Mouse (Mus musculus) regulatory T cell (primary cell): ENCODE measurements around the gene Rtn4rl1.
"Not testable (repeated sequence)": the region's sequence is repeated elsewhere in the genome, so short reads cannot be mapped to it uniquely, and the experiment has no call there.

ENCODE experiments used
- in situ Hi-C: fragments of 300-600 bp; cut with MboI, MseI; formaldehyde crosslinking; loops from one replicate; pipeline ENCODE4 v1.15.1; 2025; ENCODE audit warnings: high pct_unique_total_duplicates

The Rtn4rl1 gene

GRCm38 (mm10) chr11:75165441-75166192 lies 28.0 kb upstream of the Rtn4rl1 start:
- in situ Hi-C loops: no loop called here

GRCm38 (mm10) chr11:75166193-75166842 lies 27.3 kb upstream of the Rtn4rl1 start:
- in situ Hi-C loops: no loop called here

- in situ Hi-C loops: no loop called here
Measured at GRCm38 (mm10) chr11:75166861-75167642, 26.5 kb upstream of the Rtn4rl1 start.

- in situ Hi-C loops: no loop called here
Measured at GRCm38 (mm10) chr11:75167643-75168589, 25.7 kb upstream of the Rtn4rl1 start.

- in situ Hi-C loops: no loop called here
Measured at GRCm38 (mm10) chr11:75168590-75169361, 24.8 kb upstream of the Rtn4rl1 start.

GRCm38 (mm10) chr11:75169405-75170080 lies 24.0 kb upstream of the Rtn4rl1 start, which contains the start of gene Hic1:
Gene Hic1 (minus strand): TSS chr11:75169519.
- in situ Hi-C loops: no loop called here

- in situ Hi-C loops: no loop called here
Measured at GRCm38 (mm10) chr11:75170136-75170751, 23.3 kb upstream of the Rtn4rl1 start.

- in situ Hi-C loops: no loop called here
Measured at GRCm38 (mm10) chr11:75171186-75171865, 22.3 kb upstream of the Rtn4rl1 start.

GRCm38 (mm10) chr11:75172151-75173094 lies 21.2 kb upstream of the Rtn4rl1 start:
- in situ Hi-C loops: no loop called here

GRCm38 (mm10) chr11:75173095-75173798 lies 20.3 kb upstream of the Rtn4rl1 start:
- in situ Hi-C loops: no loop called here

GRCm38 (mm10) chr11:75173799-75174165 lies 19.8 kb upstream of the Rtn4rl1 start:
- in situ Hi-C loops: no loop called here

- in situ Hi-C loops: not testable (repeated sequence)
Measured at GRCm38 (mm10) chr11:75174574-75174973, 19.0 kb upstream of the Rtn4rl1 start.

GRCm38 (mm10) chr11:75178011-75178410 lies 15.6 kb upstream of the Rtn4rl1 start:
- in situ Hi-C loops: no loop called here

GRCm38 (mm10) chr11:75178672-75179208 lies 14.8 kb upstream of the Rtn4rl1 start, which contains the start of gene Ovca2:
Gene Ovca2 (minus strand): TSS chr11:75178835.
- in situ Hi-C loops: no loop called here

GRCm38 (mm10) chr11:75183917-75184570 lies 9.5 kb upstream of the Rtn4rl1 start:
- in situ Hi-C loops: no loop called here

- in situ Hi-C loops: no loop called here
Measured at GRCm38 (mm10) chr11:75184573-75184972, 9.0 kb upstream of the Rtn4rl1 start.
